Mouse (Mus musculus) CH12.LX (cell line): ENCODE results near the gene Arpp21.

Experiments used
- CTCF ChIP-seq, 2 experiments: IDR thresholded peaks in 1 of 2; conservative IDR thresholded peaks in 1 of 2; 2 replicates each; pipeline ENCODE4 v1.5.1; 2011 to 2012; ENCODE audit warnings: low read depth in 2 of 2, low read length in 2 of 2, improper control_type of control experiment in 1 of 2, inconsistent platforms in 1 of 2, mild to moderate bottlenecking in 1 of 2, moderate library complexity in 1 of 2
- E2F4 ChIP-seq: IDR thresholded peaks from 2 replicates; pipeline ENCODE4 v1.6.1; 2011; ENCODE audit warnings: low read depth, low read length, improper control_type of control experiment; ENCODE audit not compliant: insufficient replicate concordance
- EP300 ChIP-seq: IDR thresholded peaks from 2 replicates; pipeline ENCODE4 v1.6.1; 2011; ENCODE audit warnings: low read length, improper control_type of control experiment
- HCFC1 ChIP-seq: IDR thresholded peaks from 2 replicates; pipeline ENCODE4 v1.6.1; 2012; ENCODE audit warnings: low read depth, mild to moderate bottlenecking, inconsistent platforms, low read length, improper control_type of control experiment
- POLR2A ChIP-seq: IDR thresholded peaks from 2 replicates; pipeline ENCODE4 v1.6.1; 2011; ENCODE audit warnings: low read depth, mild to moderate bottlenecking, improper control_type of control experiment, low read length
- TCF12 ChIP-seq: IDR thresholded peaks from 2 replicates; pipeline ENCODE4 v1.6.1; 2014; ENCODE audit warnings: low read depth, mild to moderate bottlenecking, inconsistent platforms, low read length, improper control_type of control experiment
- ZMIZ1 ChIP-seq: IDR thresholded peaks from 2 replicates; pipeline ENCODE4 v1.6.1; 2012; ENCODE audit warnings: low read depth, mild to moderate bottlenecking, inconsistent platforms, low read length, improper control_type of control experiment
- ZNF384 ChIP-seq: IDR thresholded peaks from 2 replicates; pipeline ENCODE4 v1.6.1; 2012; ENCODE audit warnings: low read depth, low read length, improper control_type of control experiment, inconsistent platforms

GRCm38 (mm10) chr9:112098267-112098666 lies 137.5 kb downstream of the Arpp21 start:
- no peak for TF ChIP-seq CTCF (conservative IDR thresholded peaks at IDR 0.05 in 1 of 2, IDR thresholded peaks at IDR 0.05 in 1 of 2; ENCODE audit: low read depth in 2 of 2, low read length in 2 of 2)
- no peak for TF ChIP-seq E2F4
- no peak for TF ChIP-seq POLR2A
- no peak for TF ChIP-seq TCF12
- TF ChIP-seq ZNF384, result no peak
- no peak for TF ChIP-seq ZMIZ1
- TF ChIP-seq EP300, result no peak
- no peak for TF ChIP-seq HCFC1
